Mouse (Mus musculus) limb, embryonic 11.5 days (tissue): ENCODE data around the gene Ptpn7. TPM values are rescaled to one million over a fixed set of nuclear protein-coding genes. Genes with fewer than 3 reads are reported as not detected.
A peak's percentile ranks its signal among the peaks of the same experiment; 100 is the strongest.

Experiments
- ATAC-seq: fragments of 200-750 bp; cut with Nextera tagmentation; 2 replicates; pipeline ENCODE4 v1.8.0; 2017; ENCODE audit warnings: low read depth; ENCODE audit not compliant: insufficient number of reproducible peaks, low FRiP score, low TSS enrichment
- DNase-seq: peaks from one replicate; pipeline ENCODE4 v3.0.0-alpha.2; 2015; ENCODE audit warnings: low spot score
- H3K27ac ChIP-seq: fragments of 300-500 bp; sonication (generic); replicated peaks from 2 replicates; pipeline ENCODE4 v1.5.1; 2014; ENCODE audit warnings: low read depth, mild to moderate bottlenecking, low read length
- H3K27me3 ChIP-seq: fragments of 300-500 bp; sonication (generic); 2 replicates; pipeline ENCODE4 v1.6.1; 2014; ENCODE audit warnings: mild to moderate bottlenecking, low read length, mixed read lengths; ENCODE audit not compliant: control insufficient read depth, insufficient read depth
- H3K36me3 ChIP-seq: fragments of 300-500 bp; sonication (generic); 2 replicates; pipeline ENCODE4 v1.6.1; 2014; ENCODE audit warnings: mild to moderate bottlenecking, low read length, moderate library complexity, mixed read lengths; ENCODE audit not compliant: control insufficient read depth, insufficient read depth
- H3K4me1 ChIP-seq: fragments of 300-500 bp; sonication (generic); 2 replicates; pipeline ENCODE4 v1.6.1; 2014; ENCODE audit warnings: low read length, mixed read lengths; ENCODE audit not compliant: control insufficient read depth, insufficient read depth
- H3K4me2 ChIP-seq: fragments of 300-500 bp; sonication (generic); 2 replicates; pipeline ENCODE4 v1.6.1; 2014; ENCODE audit warnings: low read depth, mild to moderate bottlenecking, moderate library complexity; ENCODE audit not compliant: severe bottlenecking
- H3K4me3 ChIP-seq: fragments of 300-500 bp; sonication (generic); 2 replicates; pipeline ENCODE4 v1.5.1; 2014; ENCODE audit warnings: low read depth, low read length
- H3K9ac ChIP-seq: fragments of 300-500 bp; sonication (generic); 2 replicates; pipeline ENCODE4 v1.6.1; 2014; ENCODE audit warnings: mild to moderate bottlenecking, low read length
- H3K9me3 ChIP-seq: fragments of 300-500 bp; sonication (generic); 2 replicates; pipeline ENCODE4 v1.6.1; 2016; ENCODE audit warnings: low read length; ENCODE audit not compliant: control insufficient read depth
- WGBS: fragments of 180-500 bp; shearing (Covaris S2); extraction: QIAGEN DNeasy Blood & Tissue Kit; methylation state at CpG from one replicate; pipeline ENCODE4 v1.1.7; 2014; 5-methylcytosine and 5-hydroxymethylcytosine counted together
- polyA plus RNA-seq: library from polyadenylated mRNA; unstranded; fragments of >200 nt; fragmentation: Nextera tagmentation; extraction: Ambion mirVana; gene quantifications from 2 replicates; pipeline ENCODE4 v1.2.1, GENCODE M21; 2014

The Ptpn7 gene
- polyA plus RNA-seq, 1 experiment from 2014 or later, result 1.3 TPM

DNA sequence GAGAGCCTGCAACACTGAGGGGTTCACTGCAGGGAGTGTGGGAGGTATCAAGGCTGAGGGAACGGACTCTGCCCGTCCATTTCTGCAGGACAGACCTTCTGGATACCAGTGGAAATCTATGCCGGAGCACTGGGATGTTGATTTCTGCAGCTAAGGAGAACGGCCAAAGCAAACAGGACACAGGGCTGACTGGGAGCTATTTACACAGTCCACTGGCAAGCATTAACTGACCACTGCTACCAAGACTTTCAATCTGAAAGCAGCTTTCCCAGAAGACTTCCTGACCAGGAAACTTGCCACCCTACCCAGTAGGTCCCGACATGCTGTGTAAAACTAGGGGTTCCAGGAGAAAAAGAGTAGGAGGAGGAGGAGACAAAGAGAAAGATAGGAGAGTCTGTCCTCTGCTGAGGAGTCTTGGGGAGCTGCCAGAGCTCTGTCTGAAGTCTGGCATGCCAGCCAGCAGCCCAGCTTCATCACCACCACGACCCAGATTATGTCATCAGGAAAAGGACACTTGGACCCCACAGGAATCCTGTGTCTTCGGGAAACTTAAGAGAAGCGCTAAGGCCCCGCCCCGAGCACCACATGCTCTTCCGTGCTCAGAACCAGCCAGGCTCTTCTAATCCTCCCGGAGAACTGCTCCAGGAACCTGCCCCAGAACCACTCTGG is 37.2 kb downstream of the Ptpn7 start:
- no peak overlapping the region for H3K4me2 ChIP-seq
- no peaks in the 10 kb centered on the region for H3K36me3 ChIP-seq
- ATAC-seq (no peak), DNase-seq (no peak)
- H3K4me3 ChIP-seq, result no peak overlapping the region
- H3K9me3 ChIP-seq, result no peaks in the 10 kb centered on the region
- WGBS, result 61% methylated on average over 12 of the region's 12 CpGs
- H3K9ac ChIP-seq, result no peak overlapping the region
- no peaks in the 10 kb centered on the region; the same call in 1 of the 2 replicates for H3K4me1 ChIP-seq
- no peaks in the 10 kb centered on the region for H3K27me3 ChIP-seq
- no peak overlapping the region for H3K27ac ChIP-seq

- ATAC-seq, result no peak
- DNase-seq, result no peak
- Histone ChIP-seq H3K4me2 (no peak overlapping the region), H3K9me3 (no peaks in the 10 kb centered on the region), H3K27ac (no peak overlapping the region), H3K9ac (no peak overlapping the region), H3K4me3 (no peak overlapping the region), H3K4me1 (no peaks in the 10 kb centered on the region; the same call in 1 of the 2 replicates), H3K27me3 (no peaks in the 10 kb centered on the region), H3K36me3 (no peaks in the 10 kb centered on the region)
- 65% methylated on average over 10 of the region's 10 CpGs for WGBS
Observed at GRCm38 (mm10) chr1:135170299-135170698, 37.8 kb downstream of the Ptpn7 start.

DNA sequence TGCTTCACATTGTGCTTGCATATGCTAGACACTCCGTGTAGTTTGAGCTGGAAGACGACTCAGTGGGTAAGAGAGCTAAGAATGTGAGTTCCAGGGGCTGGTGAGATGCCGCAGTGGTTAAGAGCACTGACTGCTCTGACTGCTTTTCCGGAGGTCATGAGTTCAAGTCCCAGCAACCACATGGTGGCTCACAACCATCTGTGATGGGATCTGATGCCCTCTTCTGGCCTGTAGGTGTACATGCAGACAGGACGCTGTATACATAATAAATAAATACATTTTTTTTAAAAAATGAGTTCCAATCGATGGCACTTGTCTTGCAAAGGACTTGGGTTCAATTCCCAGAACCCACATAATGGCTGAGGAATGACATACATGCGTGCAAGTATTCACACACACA is 38.7 kb downstream of the Ptpn7 start:
- Histone ChIP-seq H3K36me3 (no peaks in the 10 kb centered on the region), H3K4me3 (no peak overlapping the region), H3K9ac (no peak overlapping the region), H3K27me3 (no peaks in the 10 kb centered on the region), H3K4me2 (no peak overlapping the region), H3K4me1 (no peaks in the 10 kb centered on the region; the same call in 1 of the 2 replicates), H3K9me3 (no peaks in the 10 kb centered on the region), H3K27ac (no peak overlapping the region)
- no peak for ATAC-seq
- DNase-seq, result no peak
- 81% methylated on average over 7 of the region's 7 CpGs for WGBS

- no peak overlapping the region for H3K4me3 ChIP-seq
- no peaks in the 10 kb centered on the region for H3K27me3 ChIP-seq
- H3K36me3 ChIP-seq, result no peaks in the 10 kb centered on the region
- H3K4me1 ChIP-seq, result no peaks in the 10 kb centered on the region; the same call in 1 of the 2 replicates
- H3K4me2 ChIP-seq, result no peak overlapping the region
- no peaks in the 10 kb centered on the region for H3K9me3 ChIP-seq
- DNase-seq, result peak; percentile 76
- 0 out of 2 replicates have a peak, but pooled peaks have one; percentile 65 for ATAC-seq
- no peak overlapping the region for H3K27ac ChIP-seq
- H3K9ac ChIP-seq, result no peak overlapping the region
- 50% methylated on average over 6 of the region's 6 CpGs for WGBS
Observed at GRCm38 (mm10) chr1:135171984-135172383, 39.5 kb downstream of the Ptpn7 start.

- H3K4me1 ChIP-seq, result no peaks in the 10 kb centered on the region; the same call in 1 of the 2 replicates
- no peaks in the 10 kb centered on the region for H3K36me3 ChIP-seq
- 91% methylated on average over 6 of the region's 6 CpGs for WGBS
- no peak overlapping the region for H3K4me3 ChIP-seq
- no peak overlapping the region for H3K27ac ChIP-seq
- ATAC-seq (no peak), DNase-seq (no peak)
- no peak overlapping the region for H3K4me2 ChIP-seq
- H3K9ac ChIP-seq, result no peak overlapping the region
- H3K27me3 ChIP-seq, result no peaks in the 10 kb centered on the region
- H3K9me3 ChIP-seq, result no peaks in the 10 kb centered on the region; the same call in 1 of the 2 replicates
Observed at GRCm38 (mm10) chr1:135173311-135173710, 40.8 kb downstream of the Ptpn7 start.

GRCm38 (mm10) chr1:135175176-135175575 is 42.7 kb downstream of the Ptpn7 start:
- WGBS, result 81% methylated on average over 3 of the region's 3 CpGs
- Histone ChIP-seq H3K27me3 (no peaks in the 10 kb centered on the region), H3K9me3 (no peaks in the 10 kb centered on the region; the same call in 1 of the 2 replicates), H3K36me3 (no peaks in the 10 kb centered on the region), H3K27ac (no peak overlapping the region), H3K9ac (no peak overlapping the region), H3K4me1 (no peaks in the 10 kb centered on the region; the same call in 1 of the 2 replicates), H3K4me3 (no peak overlapping the region), H3K4me2 (no peak overlapping the region)
- ATAC-seq, result no peak
- DNase-seq, result no peak

GRCm38 (mm10) chr1:135177724-135178123 is 45.2 kb downstream of the Ptpn7 start:
- Histone ChIP-seq H3K27ac (no peak overlapping the region), H3K27me3 (no peaks in the 10 kb centered on the region), H3K4me2 (no peak overlapping the region), H3K9me3 (no peaks in the 10 kb centered on the region; the same call in 1 of the 2 replicates), H3K9ac (no peak overlapping the region), H3K4me1 (no peaks in the 10 kb centered on the region), H3K36me3 (no peaks in the 10 kb centered on the region), H3K4me3 (no peak overlapping the region)
- DNase-seq (no peak), ATAC-seq (no peak)
- WGBS, result 89% methylated on average over 3 of the region's 3 CpGs

- no peak for ATAC-seq
- Histone ChIP-seq H3K36me3 (no peaks in the 10 kb centered on the region), H3K27me3 (no peaks in the 10 kb centered on the region), H3K4me1 (no peaks in the 10 kb centered on the region), H3K9ac (no peak overlapping the region), H3K9me3 (no peaks in the 10 kb centered on the region; the same call in 1 of the 2 replicates), H3K27ac (no peak overlapping the region), H3K4me3 (no peak overlapping the region), H3K4me2 (no peak overlapping the region)
- 88% methylated on average over 7 of the region's 7 CpGs for WGBS
- no peak for DNase-seq
Observed at GRCm38 (mm10) chr1:135178863-135179262, 46.4 kb downstream of the Ptpn7 start.
